Mouse (Mus musculus) CH12.LX (cell line): ENCODE data around the gene Slc6a12.

Experiments
- POLR2A ChIP-seq: IDR thresholded peaks from 2 replicates; pipeline ENCODE4 v1.6.1; 2011; ENCODE audit warnings: low read depth, mild to moderate bottlenecking, improper control_type of control experiment, low read length
- POLR2AphosphoS2 ChIP-seq: IDR thresholded peaks from 2 replicates; pipeline ENCODE4 v1.6.1; 2011; ENCODE audit warnings: low read depth, low read length, improper control_type of control experiment
- SMC3 ChIP-seq: IDR thresholded peaks from 2 replicates; pipeline ENCODE4 v1.6.1; 2011; ENCODE audit warnings: low read depth, low read length, improper control_type of control experiment

- no peak for TF ChIP-seq POLR2AphosphoS2
- no peak for TF ChIP-seq POLR2A
- TF ChIP-seq SMC3: no peak
Observed at GRCm38 (mm10) chr6:121376159-121376558, 33.3 kb downstream of the Slc6a12 start.
